Mouse (Mus musculus) hindbrain, embryonic 14.5 days (tissue): ENCODE data around the gene Agpat1. TPM values are rescaled to one million over a fixed set of nuclear protein-coding genes. Genes with fewer than 3 reads are reported as not detected.
A peak's percentile ranks its signal among the peaks of the same experiment; 100 is the strongest.

ENCODE experiments used
- ATAC-seq: fragments of 200-750 bp; cut with Nextera tagmentation; 2 replicates; pipeline ENCODE4 v1.8.0; 2017; ENCODE audit warnings: moderate number of reproducible peaks, mild to moderate bottlenecking, moderate TSS enrichment, moderate library complexity; ENCODE audit not compliant: low FRiP score
- DNase-seq: peaks from one replicate; pipeline ENCODE4 v3.0.0-alpha.2; 2015; ENCODE audit warnings: low spot score
- H3K27ac ChIP-seq: fragments of 300-500 bp; sonication (generic); 2 replicates; pipeline ENCODE4 v1.5.1; 2014; ENCODE audit warnings: mild to moderate bottlenecking, moderate library complexity
- H3K27me3 ChIP-seq: fragments of 300-500 bp; sonication (generic); 2 replicates; pipeline ENCODE4 v1.6.1; 2014; ENCODE audit warnings: mild to moderate bottlenecking, low read length, mixed read lengths; ENCODE audit not compliant: control insufficient read depth, insufficient read depth
- H3K36me3 ChIP-seq: fragments of 300-500 bp; sonication (generic); replicated peaks from 2 replicates; pipeline ENCODE4 v1.6.1; 2014; ENCODE audit not compliant: control insufficient read depth, insufficient read depth
- H3K4me1 ChIP-seq: fragments of 300-500 bp; sonication (generic); replicated peaks from 2 replicates; pipeline ENCODE4 v1.6.1; 2014; ENCODE audit warnings: antibody characterized with exemption, low read length, mixed read lengths; ENCODE audit not compliant: control insufficient read depth, insufficient read depth
- H3K4me2 ChIP-seq: fragments of 300-500 bp; sonication (generic); replicated peaks from 2 replicates; pipeline ENCODE4 v1.6.1; 2014; ENCODE audit warnings: mild to moderate bottlenecking, moderate library complexity
- H3K4me3 ChIP-seq: fragments of 300-500 bp; sonication (generic); replicated peaks from 2 replicates; pipeline ENCODE4 v1.5.1; 2014; ENCODE audit warnings: mild to moderate bottlenecking, low read length
- H3K9ac ChIP-seq: fragments of 300-500 bp; sonication (generic); 2 replicates; pipeline ENCODE4 v1.6.1; 2014
- H3K9me3 ChIP-seq: fragments of 300-500 bp; sonication (generic); 2 replicates; pipeline ENCODE4 v1.6.1; 2016; ENCODE audit warnings: low read length; ENCODE audit not compliant: control insufficient read depth
- WGBS: fragments of 180-500 bp; shearing (Covaris S2); extraction: QIAGEN DNeasy Blood & Tissue Kit; methylation state at CpG from one replicate; pipeline ENCODE4 v1.1.7; 2014; 5-methylcytosine and 5-hydroxymethylcytosine counted together
- polyA plus RNA-seq: library from polyadenylated mRNA; unstranded; fragments of >200 nt; fragmentation: Nextera tagmentation; extraction: Ambion mirVana; gene quantifications from 2 replicates; pipeline ENCODE4 v1.2.1, GENCODE M21; 2014

Agpat1 gene
- polyA plus RNA-seq, 1 experiment from 2014 or later: 123 TPM

DNA sequence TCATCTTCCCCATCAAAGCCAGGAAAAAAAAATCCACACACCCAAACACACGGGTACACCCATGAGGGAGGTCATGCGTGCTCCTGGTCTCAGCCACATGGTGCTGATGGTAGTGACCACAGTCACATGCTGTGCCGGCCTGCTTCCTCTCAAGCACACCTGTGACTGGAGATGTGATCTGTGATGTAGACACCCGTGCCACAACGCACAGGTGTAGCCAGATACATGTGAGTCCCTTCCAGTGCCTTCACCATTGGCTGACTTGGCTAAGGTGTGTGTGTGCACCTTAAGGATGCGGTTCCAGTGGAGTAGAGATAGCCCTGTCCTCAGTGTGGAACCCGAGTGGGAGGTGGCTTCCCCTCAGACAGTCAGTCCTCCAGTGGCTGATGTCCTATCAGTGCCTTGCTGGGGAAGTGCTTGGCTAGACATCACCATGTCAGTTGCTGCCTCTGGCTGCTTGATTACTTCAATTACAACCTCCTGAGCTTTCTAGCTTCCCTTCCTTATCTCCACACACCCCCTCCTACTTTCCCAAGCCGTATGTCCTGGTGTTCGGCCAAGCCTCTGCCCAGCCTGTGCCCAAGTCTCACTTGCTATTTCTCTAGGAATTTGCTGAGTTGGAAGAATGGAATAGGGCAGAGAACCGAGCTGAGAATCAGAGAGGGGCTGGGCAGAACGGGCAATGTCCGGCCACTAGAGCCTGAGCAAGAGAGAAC, 55.3 kb downstream of the Agpat1 start:
- no peak overlapping the region for H3K27ac ChIP-seq

DNA sequence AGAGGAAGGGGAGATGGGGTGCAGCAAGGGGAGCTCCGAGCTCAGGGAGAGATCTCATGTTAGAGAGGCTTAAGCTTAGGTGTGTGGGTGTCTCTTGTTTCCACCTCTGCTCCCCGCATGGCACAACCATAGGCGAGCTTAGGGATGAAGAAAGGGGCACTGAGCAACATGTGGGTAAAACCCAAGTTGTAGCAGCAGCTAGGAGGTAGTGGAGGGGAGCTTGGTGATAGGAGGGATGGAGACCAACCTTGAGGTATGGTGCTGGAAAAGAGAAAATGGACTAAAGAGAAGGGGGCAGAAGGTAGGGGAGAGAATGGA, 55.8 kb downstream of the Agpat1 start:
- Histone ChIP-seq H3K4me1 (no peaks in the 10 kb centered on the region), H3K9ac (no peak overlapping the region), H3K36me3 (no peaks in the 10 kb centered on the region), H3K27me3 (peaks cover 19% of the 10 kb centered on the region), H3K4me3 (no peak overlapping the region), H3K9me3 (no peaks in the 10 kb centered on the region), H3K27ac (no peak overlapping the region), H3K4me2 (no peak overlapping the region)
- ATAC-seq (no peak), DNase-seq (no peak)
- WGBS: 71% methylated on average over 3 of the region's 3 CpGs

More for the DNA sequence above, 55.3 kb downstream of the Agpat1 start:
- DNase-seq: no peak
- no peaks in the 10 kb centered on the region for H3K4me1 ChIP-seq
- H3K9me3 ChIP-seq: no peaks in the 10 kb centered on the region
- H3K4me2 ChIP-seq: no peak overlapping the region
- no peak overlapping the region for H3K9ac ChIP-seq
- peaks cover 16% of the 10 kb centered on the region for H3K27me3 ChIP-seq
- no peak for ATAC-seq
- 68% methylated on average over 12 of the region's 12 CpGs for WGBS
- H3K4me3 ChIP-seq: no peak overlapping the region
- H3K36me3 ChIP-seq: no peaks in the 10 kb centered on the region

DNA sequence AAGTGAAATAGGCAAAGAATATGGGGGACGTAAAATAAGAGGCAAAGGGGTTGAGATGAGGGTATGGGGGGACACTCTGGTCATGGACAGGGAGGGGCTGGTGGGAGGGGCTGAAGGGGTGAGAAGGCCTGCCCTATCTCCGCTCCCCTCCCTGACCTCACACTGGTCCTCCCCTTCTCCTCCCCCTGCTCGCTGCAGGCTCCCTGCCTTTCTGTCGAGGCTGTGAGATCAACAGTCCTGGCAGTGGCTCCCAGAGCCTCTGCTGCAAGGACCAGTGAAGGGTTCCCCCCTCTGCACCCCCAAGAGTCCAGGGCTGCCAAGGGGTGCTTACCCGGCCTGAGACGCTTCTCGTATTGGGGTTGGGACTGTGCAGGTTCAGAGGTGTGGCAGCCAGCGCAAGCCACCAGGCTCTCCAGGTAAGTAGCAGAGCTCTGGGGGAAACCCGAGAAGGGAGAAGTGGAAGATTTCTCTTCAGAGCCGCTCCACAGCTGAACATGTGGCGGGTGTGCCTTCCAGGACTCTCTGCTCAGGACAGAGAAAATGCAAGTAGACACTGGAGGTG, 56.3 kb downstream of the Agpat1 start:
- H3K4me2 ChIP-seq: no peak overlapping the region
- no peak for ATAC-seq
- peaks cover 19% of the 10 kb centered on the region for H3K27me3 ChIP-seq
- no peak overlapping the region for H3K27ac ChIP-seq
- no peak overlapping the region for H3K9ac ChIP-seq
- no peaks in the 10 kb centered on the region for H3K4me1 ChIP-seq
- H3K4me3 ChIP-seq: no peak overlapping the region
- H3K36me3 ChIP-seq: no peaks in the 10 kb centered on the region
- WGBS: 44% methylated on average over 11 of the region's 11 CpGs
- H3K9me3 ChIP-seq: no peaks in the 10 kb centered on the region
- no peak for DNase-seq

DNA sequence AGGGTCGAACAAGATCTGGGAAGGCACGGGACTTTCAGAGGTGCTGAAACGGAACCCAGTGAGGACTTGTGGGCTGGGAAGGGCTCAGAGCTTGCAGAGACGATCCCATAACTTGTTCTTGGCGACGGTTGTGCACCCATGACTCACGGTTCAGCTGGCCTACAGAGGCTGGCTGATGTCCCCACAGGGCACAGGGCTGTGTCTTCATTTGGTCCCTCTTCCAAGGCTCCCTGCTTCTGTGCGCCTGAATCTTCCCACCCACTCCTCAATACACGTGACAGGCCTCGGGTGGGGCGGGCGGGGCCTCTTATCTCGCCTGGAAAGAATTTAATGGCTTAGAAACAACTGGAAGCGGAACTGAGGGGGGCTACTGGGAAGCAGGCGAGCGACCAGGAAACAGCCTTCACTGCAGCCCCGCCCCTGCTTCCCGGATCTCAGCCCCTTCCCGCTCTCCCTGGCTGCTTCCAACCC, 57.1 kb downstream of the Agpat1 start:
- ATAC-seq (no peak), DNase-seq (no peak)
- Histone ChIP-seq H3K27me3 (peaks cover 19% of the 10 kb centered on the region), H3K4me2 (peak overlapping the region; percentile 29), H3K4me1 (no peaks in the 10 kb centered on the region), H3K36me3 (no peaks in the 10 kb centered on the region), H3K9me3 (no peaks in the 10 kb centered on the region), H3K27ac (no peak overlapping the region), H3K9ac (no peak overlapping the region), H3K4me3 (no peak overlapping the region; the same call in 1 of the 2 replicates)
- 11% methylated on average over 19 of the region's 19 CpGs for WGBS

GRCm38 (mm10) chr17:34662468-34662867, 58.4 kb downstream of the Agpat1 start:
- Histone ChIP-seq H3K27me3 (peaks cover 19% of the 10 kb centered on the region), H3K4me3 (no peak overlapping the region), H3K4me1 (no peaks in the 10 kb centered on the region), H3K9me3 (no peaks in the 10 kb centered on the region), H3K9ac (no peak overlapping the region), H3K36me3 (no peaks in the 10 kb centered on the region), H3K4me2 (no peak overlapping the region), H3K27ac (no peak overlapping the region)
- no peak for DNase-seq
- 93% methylated on average over 1 of the region's 1 CpGs for WGBS
- no peak for ATAC-seq

- WGBS: 85% methylated on average over 8 of the region's 8 CpGs
- ATAC-seq: no peak
- H3K9me3 ChIP-seq: no peaks in the 10 kb centered on the region
- no peak overlapping the region for H3K9ac ChIP-seq
- H3K4me1 ChIP-seq: no peaks in the 10 kb centered on the region
- peaks cover 19% of the 10 kb centered on the region for H3K27me3 ChIP-seq
- H3K36me3 ChIP-seq: no peaks in the 10 kb centered on the region
- no peak overlapping the region for H3K4me2 ChIP-seq
- DNase-seq: no peak
- H3K27ac ChIP-seq: no peak overlapping the region
- no peak overlapping the region for H3K4me3 ChIP-seq
Measured at GRCm38 (mm10) chr17:34662978-34663377, 58.9 kb downstream of the Agpat1 start.

Other genes with a start within 250 kb of the Agpat1 start
- 0.10 TPM in 1 of 2 replicates, not detected in the other for gene Btnl2, start 249.4 kb upstream of the Agpat1 start, polyA plus RNA-seq
- gene Btnl1, start 227.1 kb upstream of the Agpat1 start, polyA plus RNA-seq: not detected in 2 replicates
- 4.2 and 5.6 TPM in 2 replicates for gene BC051142, start 205.4 kb upstream of the Agpat1 start, polyA plus RNA-seq
- gene Btnl4, start 126.9 kb upstream of the Agpat1 start, polyA plus RNA-seq: not detected in 2 replicates
- not detected in 2 replicates for gene Btnl6, start 86.9 kb upstream of the Agpat1 start, polyA plus RNA-seq
- 11.1 and 12.1 TPM in 2 replicates for gene Notch4, start 40.0 kb upstream of the Agpat1 start, polyA plus RNA-seq
- 4.2 and 4.7 TPM in 2 replicates for gene Gpsm3, start 14.5 kb upstream of the Agpat1 start, polyA plus RNA-seq
- 7.1 and 10.5 TPM in 2 replicates for gene Pbx2, start 13.0 kb upstream of the Agpat1 start, polyA plus RNA-seq
- gene Ager, start 6.4 kb upstream of the Agpat1 start, polyA plus RNA-seq: 1.1 and 1.4 TPM in 2 replicates
- 196 and 211 TPM in 2 replicates for gene Rnf5, start 572 bp upstream of the Agpat1 start, polyA plus RNA-seq
- gene Egfl8, start 11.7 kb downstream of the Agpat1 start, polyA plus RNA-seq: 8.8 and 11.4 TPM in 2 replicates
- gene Ppt2, start 24.2 kb downstream of the Agpat1 start, polyA plus RNA-seq: 22.2 and 25.4 TPM in 2 replicates
- gene Prrt1, start 25.3 kb downstream of the Agpat1 start, polyA plus RNA-seq: 7.3 and 8.6 TPM in 2 replicates
- 11.7 and 12.9 TPM in 2 replicates for gene Fkbpl, start 40.5 kb downstream of the Agpat1 start, polyA plus RNA-seq
- 84.7 and 87.6 TPM in 2 replicates for gene Atf6b, start 42.9 kb downstream of the Agpat1 start, polyA plus RNA-seq
- 0.24 and 0.43 TPM in 2 replicates for gene Tnxb, start 66.3 kb downstream of the Agpat1 start, polyA plus RNA-seq
- gene C4b, start 139.6 kb downstream of the Agpat1 start, polyA plus RNA-seq: 0.22 TPM in 1 of 2 replicates, not detected in the other
- not detected in 2 replicates for gene Cyp21a1, start 200.3 kb downstream of the Agpat1 start, polyA plus RNA-seq
- 25.9 and 28.8 TPM in 2 replicates for gene Stk19, start 232.7 kb downstream of the Agpat1 start, polyA plus RNA-seq
- gene Dxo, start 232.8 kb downstream of the Agpat1 start, polyA plus RNA-seq: 54.4 and 61.9 TPM in 2 replicates
- 49.6 and 51.2 TPM in 2 replicates for gene Skiv2l, start 245.9 kb downstream of the Agpat1 start, polyA plus RNA-seq
- 73.7 and 74.0 TPM in 2 replicates for gene Nelfe, start 246.1 kb downstream of the Agpat1 start, polyA plus RNA-seq